Mouse (Mus musculus) E14TG2a.4 (cell line): ENCODE measurements around the gene Dpf3.

ENCODE experiments used
- CTCF ChIP-seq: conservative IDR thresholded peaks from 2 replicates; pipeline ENCODE4 v1.5.1; 2014; ENCODE audit warnings: low read length
- NANOG ChIP-seq: IDR thresholded peaks from 2 replicates; pipeline ENCODE4 v1.6.1; 2014; ENCODE audit warnings: borderline replicate concordance, low read length, mixed read lengths
- POU5F1 ChIP-seq: IDR thresholded peaks from 2 replicates; pipeline ENCODE4 v1.6.1; 2014; ENCODE audit warnings: low read length, borderline replicate concordance

DNA sequence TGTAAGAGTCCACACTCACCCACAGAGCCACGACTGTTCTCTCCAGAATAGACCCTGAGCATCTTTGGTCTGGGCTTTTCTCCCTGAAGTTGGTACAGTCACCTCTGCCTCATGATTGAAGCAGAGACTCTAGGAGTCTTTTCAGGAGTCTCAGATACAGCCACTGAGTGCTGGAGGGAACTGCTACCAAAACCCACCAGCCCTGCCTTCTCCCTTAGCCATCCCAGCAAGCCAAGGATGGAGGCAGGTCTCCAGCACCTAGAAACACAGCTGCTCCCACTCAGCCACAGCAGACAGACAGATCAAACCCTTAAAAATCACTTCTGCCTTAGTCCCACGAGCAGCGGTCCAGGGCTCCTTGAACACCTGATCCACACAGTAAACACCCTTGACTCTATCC is 139.3 kb downstream of the Dpf3 start:
- no peak for TF ChIP-seq CTCF
- no peak for TF ChIP-seq POU5F1
- no peak for TF ChIP-seq NANOG
